Mouse (Mus musculus) MEL (cell line): ENCODE results near the gene Ergic1.

ENCODE experiments used
- CTCF ChIP-seq, 3 experiments: IDR thresholded peaks in 2 of 3; conservative IDR thresholded peaks in 1 of 3; 2 replicates each; pipeline ENCODE4 v1.5.1; 2011 to 2012; ENCODE audit warnings: low read length in 3 of 3, low read depth in 2 of 3, mild to moderate bottlenecking in 2 of 3, improper control_type of control experiment in 1 of 3, inconsistent platforms in 1 of 3, mixed read lengths in 1 of 3, moderate library complexity in 1 of 3; ENCODE audit not compliant: control insufficient read depth in 1 of 3, insufficient read depth in 1 of 3, poor library complexity in 1 of 3, severe bottlenecking in 1 of 3
- E2F4 ChIP-seq: IDR thresholded peaks from 2 replicates; pipeline ENCODE4 v1.6.1; 2011; ENCODE audit warnings: low read depth, low read length, improper control_type of control experiment, borderline replicate concordance
- POLR2A ChIP-seq, 2 experiments: IDR thresholded peaks; 2 replicates each; pipeline ENCODE4 v1.6.1; 2011 to 2012; ENCODE audit warnings: low read length in 2 of 2, mild to moderate bottlenecking in 2 of 2, control low read depth in 1 of 2, improper control_type of control experiment in 1 of 2, low read depth in 1 of 2, moderate library complexity in 1 of 2; ENCODE audit not compliant: control insufficient read depth in 1 of 2, insufficient read depth in 1 of 2, poor library complexity in 1 of 2
- ZMIZ1 ChIP-seq: IDR thresholded peaks from 2 replicates; pipeline ENCODE4 v1.6.1; 2012; ENCODE audit warnings: low read depth, mild to moderate bottlenecking, inconsistent platforms, low read length, improper control_type of control experiment, moderate library complexity

GRCm38 (mm10) chr17:26660192-26660912 lies 99.1 kb downstream of the Ergic1 start:
- peak; percentile 53 to 91 (median 76); a peak in 5 of 6 replicates for TF ChIP-seq CTCF (IDR thresholded peaks at IDR 0.05 in 2 of 3, conservative IDR thresholded peaks at IDR 0.05 in 1 of 3; ENCODE audit: control insufficient read depth in 1 of 3, insufficient read depth in 1 of 3, low read depth in 2 of 3, low read length in 3 of 3, poor library complexity in 1 of 3, severe bottlenecking in 1 of 3)
- no peak for TF ChIP-seq E2F4
- TF ChIP-seq ZMIZ1, result no peak
- TF ChIP-seq POLR2A (IDR thresholded peaks at IDR 0.05; ENCODE audit: control insufficient read depth in 1 of 2, insufficient read depth in 1 of 2, low read depth in 1 of 2, low read length in 2 of 2, poor library complexity in 1 of 2), result no peak
